Mouse (Mus musculus): ENCODE results near the gene Rassf8. TPM values are rescaled to one million over a fixed set of nuclear protein-coding genes. Genes with fewer than 3 reads are reported as not detected.

Rassf8 gene
- polyA plus RNA-seq, 1 experiment, result 6.3 TPM

GRCm38 (mm10) chr6:145762016-145762415, 15.5 kb downstream of the Rassf8 start:
- H3K4me3 ChIP-seq, result no peak overlapping the region
- no peak overlapping the region for H3ac ChIP-seq (ENCODE audit: control insufficient read depth, insufficient read length)
- TF ChIP-seq CEBPB (IDR thresholded peaks at IDR 0.05; ENCODE audit: insufficient read depth, poor library complexity, severe bottlenecking) (no peak), MYOD1 (IDR thresholded peaks at IDR 0.05; ENCODE audit: control insufficient read depth in 1 of 3, insufficient read length in 2 of 3, low read depth in 2 of 3) (no peak), SRF (IDR thresholded peaks at IDR 0.05; ENCODE audit: control insufficient read depth, insufficient read length, low read depth) (no peak), POLR2AphosphoS2 (IDR thresholded peaks at IDR 0.05; ENCODE audit: insufficient read length, low read depth) (no peak), TCF3 (IDR thresholded peaks at IDR 0.05; ENCODE audit: insufficient read length, low read depth) (no peak), USF1 (IDR thresholded peaks at IDR 0.05; ENCODE audit: low read depth) (no peak), E2F4 (IDR thresholded peaks at IDR 0.05; ENCODE audit: insufficient read depth) (no peak), REST (IDR thresholded peaks at IDR 0.05; ENCODE audit: insufficient read depth, insufficient read length) (no peak), MAX (IDR thresholded peaks at IDR 0.05; ENCODE audit: low read depth) (no peak), MYOG (IDR thresholded peaks at IDR 0.05; ENCODE audit: control insufficient read depth in 1 of 3, insufficient read depth in 1 of 3, insufficient read length in 2 of 3, low read depth in 2 of 3) (no peak), POLR2A (IDR thresholded peaks at IDR 0.05; ENCODE audit: insufficient read length, low read depth) (no peak), TCF12 (IDR thresholded peaks at IDR 0.05; ENCODE audit: insufficient read depth, poor library complexity, severe bottlenecking) (no peak)
- no peak overlapping the region for H3K4me2 ChIP-seq (ENCODE audit: low read depth)
- H3K27me3 ChIP-seq (ENCODE audit: control insufficient read depth, insufficient read depth, insufficient read length), result no peaks in the 10 kb centered on the region
- H3K36me3 ChIP-seq (ENCODE audit: control insufficient read depth, insufficient read depth), result no peaks in the 10 kb centered on the region
- peaks cover 7% of the 10 kb centered on the region for H3K79me2 ChIP-seq (ENCODE audit: control insufficient read depth, insufficient read depth)

GRCm38 (mm10) chr6:145763051-145763450, 16.5 kb downstream of the Rassf8 start:
- H3K4me2 ChIP-seq (ENCODE audit: low read depth), result no peak overlapping the region

GRCm38 (mm10) chr6:145765011-145765410, 18.5 kb downstream of the Rassf8 start:
- no peak overlapping the region for H3ac ChIP-seq (ENCODE audit: control insufficient read depth, insufficient read length)
- H3K36me3 ChIP-seq (ENCODE audit: control insufficient read depth, insufficient read depth), result no peaks in the 10 kb centered on the region
- H3K27me3 ChIP-seq (ENCODE audit: control insufficient read depth, insufficient read depth, insufficient read length), result no peaks in the 10 kb centered on the region
- TF ChIP-seq SRF (IDR thresholded peaks at IDR 0.05; ENCODE audit: control insufficient read depth, insufficient read length, low read depth) (no peak), USF1 (IDR thresholded peaks at IDR 0.05; ENCODE audit: low read depth) (no peak), REST (IDR thresholded peaks at IDR 0.05; ENCODE audit: insufficient read depth, insufficient read length) (no peak)
- H3K4me3 ChIP-seq, result no peak overlapping the region
- no peak overlapping the region for H3K4me2 ChIP-seq (ENCODE audit: low read depth)
- H3K79me2 ChIP-seq (ENCODE audit: control insufficient read depth, insufficient read depth), result peaks cover 10% of the 10 kb centered on the region

More at GRCm38 (mm10) chr6:145763051-145763450, 16.5 kb downstream of the Rassf8 start:
- Histone ChIP-seq H3ac (ENCODE audit: control insufficient read depth, insufficient read length) (no peak overlapping the region), H3K27me3 (ENCODE audit: control insufficient read depth, insufficient read depth, insufficient read length) (no peaks in the 10 kb centered on the region), H3K4me3 (no peak overlapping the region), H3K36me3 (ENCODE audit: control insufficient read depth, insufficient read depth) (no peaks in the 10 kb centered on the region), H3K79me2 (ENCODE audit: control insufficient read depth, insufficient read depth) (peaks cover 10% of the 10 kb centered on the region)
- TF ChIP-seq MAX (IDR thresholded peaks at IDR 0.05; ENCODE audit: low read depth), result no peak

- Histone ChIP-seq H3K27me3 (ENCODE audit: control insufficient read depth, insufficient read depth, insufficient read length) (no peaks in the 10 kb centered on the region), H3K36me3 (ENCODE audit: control insufficient read depth, insufficient read depth) (no peaks in the 10 kb centered on the region), H3K4me3 (no peak overlapping the region), H3ac (ENCODE audit: control insufficient read depth, insufficient read length) (no peak overlapping the region), H3K4me2 (ENCODE audit: low read depth) (no peak overlapping the region), H3K79me2 (ENCODE audit: control insufficient read depth, insufficient read depth) (peaks cover 10% of the 10 kb centered on the region)
- no peak for TF ChIP-seq MYOG (IDR thresholded peaks at IDR 0.05; ENCODE audit: control insufficient read depth in 1 of 3, insufficient read depth in 1 of 3, insufficient read length in 2 of 3, low read depth in 2 of 3)
- no peak for TF ChIP-seq REST (IDR thresholded peaks at IDR 0.05; ENCODE audit: insufficient read depth, insufficient read length)
Measured at GRCm38 (mm10) chr6:145766971-145767370, 20.4 kb downstream of the Rassf8 start.

- Histone ChIP-seq H3K27me3 (ENCODE audit: control insufficient read depth, insufficient read depth, insufficient read length) (no peaks in the 10 kb centered on the region), H3K4me3 (no peak overlapping the region), H3K36me3 (ENCODE audit: control insufficient read depth, insufficient read depth) (no peaks in the 10 kb centered on the region), H3K4me2 (ENCODE audit: low read depth) (no peak overlapping the region), H3K79me2 (ENCODE audit: control insufficient read depth, insufficient read depth) (peaks cover 10% of the 10 kb centered on the region), H3ac (ENCODE audit: control insufficient read depth, insufficient read length) (no peak overlapping the region)
- TF ChIP-seq E2F4 (IDR thresholded peaks at IDR 0.05; ENCODE audit: insufficient read depth), result no peak
- no peak for TF ChIP-seq REST (IDR thresholded peaks at IDR 0.05; ENCODE audit: insufficient read depth, insufficient read length)
- no peak for TF ChIP-seq MYOG (IDR thresholded peaks at IDR 0.05; ENCODE audit: control insufficient read depth in 1 of 3, insufficient read depth in 1 of 3, insufficient read length in 2 of 3, low read depth in 2 of 3)
- peak; percentile 39; the same call in 1 of the 2 replicates for TF ChIP-seq CEBPB (IDR thresholded peaks at IDR 0.05; ENCODE audit: insufficient read depth, poor library complexity, severe bottlenecking)
Measured at GRCm38 (mm10) chr6:145767637-145768036, 21.1 kb downstream of the Rassf8 start.

- Histone ChIP-seq H3K4me3 (no peak overlapping the region), H3K79me2 (ENCODE audit: control insufficient read depth, insufficient read depth) (peaks cover 10% of the 10 kb centered on the region), H3K4me2 (ENCODE audit: low read depth) (no peak overlapping the region)
Measured at GRCm38 (mm10) chr6:145768671-145769292, 22.2 kb downstream of the Rassf8 start.

More at GRCm38 (mm10) chr6:145768671-145769292, 22.2 kb downstream of the Rassf8 start:
- TF ChIP-seq REST (IDR thresholded peaks at IDR 0.05; ENCODE audit: insufficient read depth, insufficient read length) (no peak), CEBPB (IDR thresholded peaks at IDR 0.05; ENCODE audit: insufficient read depth, poor library complexity, severe bottlenecking) (no peak), E2F4 (IDR thresholded peaks at IDR 0.05; ENCODE audit: insufficient read depth) (no peak), MYOD1 (IDR thresholded peaks at IDR 0.05; ENCODE audit: control insufficient read depth in 1 of 3, insufficient read length in 2 of 3, low read depth in 2 of 3) (no peak), POLR2AphosphoS2 (IDR thresholded peaks at IDR 0.05; ENCODE audit: insufficient read length, low read depth) (no peak), TCF12 (IDR thresholded peaks at IDR 0.05; ENCODE audit: insufficient read depth, poor library complexity, severe bottlenecking) (no peak), MAX (IDR thresholded peaks at IDR 0.05; ENCODE audit: low read depth) (no peak), TCF3 (IDR thresholded peaks at IDR 0.05; ENCODE audit: insufficient read length, low read depth) (no peak), POLR2A (IDR thresholded peaks at IDR 0.05; ENCODE audit: insufficient read length, low read depth) (no peak), MYOG (IDR thresholded peaks at IDR 0.05; ENCODE audit: control insufficient read depth in 1 of 3, insufficient read depth in 1 of 3, insufficient read length in 2 of 3, low read depth in 2 of 3) (no peak), SRF (IDR thresholded peaks at IDR 0.05; ENCODE audit: control insufficient read depth, insufficient read length, low read depth) (no peak), USF1 (IDR thresholded peaks at IDR 0.05; ENCODE audit: low read depth) (no peak)
- H3ac ChIP-seq (ENCODE audit: control insufficient read depth, insufficient read length), result no peak overlapping the region
- H3K36me3 ChIP-seq (ENCODE audit: control insufficient read depth, insufficient read depth), result no peaks in the 10 kb centered on the region
- no peaks in the 10 kb centered on the region for H3K27me3 ChIP-seq (ENCODE audit: control insufficient read depth, insufficient read depth, insufficient read length)

Data from myocyte (in vitro differentiated cells).